Mouse (Mus musculus) bone marrow macrophage, adult 2 months (primary cell): Measurements from ENCODE around the gene Rad51b.

Source experiments
- CTCF ChIP-seq: IDR thresholded peaks from 2 replicates; pipeline ENCODE4 v1.5.1; 2012; ENCODE audit warnings: low read depth, mild to moderate bottlenecking, low read length, moderate library complexity
- POLR2A ChIP-seq: IDR thresholded peaks from 2 replicates; pipeline ENCODE4 v1.6.1; 2012; ENCODE audit warnings: mild to moderate bottlenecking, low read depth, low read length, borderline replicate concordance

GRCm38 (mm10) chr12:79579018-79579585, 282.0 kb downstream of the Rad51b start:
- no peak for TF ChIP-seq CTCF
- no peak for TF ChIP-seq POLR2A
